Mouse (Mus musculus) adrenal gland, postnatal 0 days (tissue): ENCODE results near the gene Pomgnt1. TPM values are rescaled to one million over a fixed set of nuclear protein-coding genes. Genes with fewer than 3 reads are reported as not detected.

Experiments used
- polyA plus RNA-seq: library from polyadenylated mRNA; unstranded; fragments of >200 nt; fragmentation: Nextera tagmentation; extraction: Ambion mirVana; gene quantifications from 2 replicates; pipeline ENCODE4 v1.2.1, GENCODE M21; 2015

Gene Pomgnt1
- polyA plus RNA-seq: 36.6 and 41.9 TPM in 2 replicates

GRCm38 (mm10) chr4:116123602-116124519, at the start of gene Pomgnt1, which contains the start of gene Rad54l:
Gene Pomgnt1 (plus strand): TSS chr4:116123840.
Gene Rad54l (minus strand): TSS chr4:116123690.

GRCm38 (mm10) chr4:116074861-116075620, 48.6 kb upstream of the Pomgnt1 start, which contains the start of the genes Uqcrh and Lrrc41:
Gene Uqcrh (minus strand): TSS chr4:116075071.
Gene Lrrc41 (plus strand): TSS chr4:116075269.

GRCm38 (mm10) chr4:116151238-116151637, 27.6 kb downstream of the Pomgnt1 start, which contains the start of gene Lurap1:
Gene Lurap1 (minus strand): TSS chr4:116151338.

GRCm38 (mm10) chr4:116167404-116167803, 43.8 kb downstream of the Pomgnt1 start, which contains the start of gene Tspan1:
Gene Tspan1 (minus strand): TSS chr4:116167601.

GRCm38 (mm10) chr4:116173072-116173471, 49.4 kb downstream of the Pomgnt1 start, which contains the start of the genes 1700042G07Rik and Gm49337:
Gene 1700042G07Rik (plus strand): TSS chr4:116173372.
Gene Gm49337 (plus strand): TSS chr4:116173384.

Other genes with a start within 250 kb of the Pomgnt1 start
- not detected in 2 replicates for gene Kncn, start 239.4 kb upstream of the Pomgnt1 start, polyA plus RNA-seq
- not detected in 2 replicates for gene 6430628N08Rik, start 233.2 kb upstream of the Pomgnt1 start, polyA plus RNA-seq
- 0.05 TPM in 1 of 2 replicates, not detected in the other for gene Dmbx1, start 183.9 kb upstream of the Pomgnt1 start, polyA plus RNA-seq
- 4.6 and 5.6 TPM in 2 replicates for gene Faah, start 105.9 kb upstream of the Pomgnt1 start, polyA plus RNA-seq
- 11.8 and 22.1 TPM in 2 replicates for gene Nsun4, start 70.0 kb upstream of the Pomgnt1 start, polyA plus RNA-seq
- gene Uqcrh, start 48.8 kb upstream of the Pomgnt1 start, polyA plus RNA-seq: 696 and 1,011 TPM in 2 replicates
- gene Lrrc41, start 48.6 kb upstream of the Pomgnt1 start, polyA plus RNA-seq: 44.3 and 55.9 TPM in 2 replicates
- 4.6 and 9.3 TPM in 2 replicates for gene Rad54l, start 150 bp upstream of the Pomgnt1 start, polyA plus RNA-seq
- gene Lurap1, start 27.5 kb downstream of the Pomgnt1 start, polyA plus RNA-seq: 0.43 and 0.98 TPM in 2 replicates
- gene Tspan1, start 43.8 kb downstream of the Pomgnt1 start, polyA plus RNA-seq: 0.40 and 0.54 TPM in 2 replicates
- not detected in 2 replicates for gene 1700042G07Rik, start 49.5 kb downstream of the Pomgnt1 start, polyA plus RNA-seq
- gene Gm49337, start 49.5 kb downstream of the Pomgnt1 start, polyA plus RNA-seq: 0.10 TPM in 1 of 2 replicates, not detected in the other
- 4.6 and 5.3 TPM in 2 replicates for gene Pik3r3, start 97.8 kb downstream of the Pomgnt1 start, polyA plus RNA-seq